Mouse (Mus musculus): ENCODE results near the gene Stip1. TPM values are rescaled to one million over a fixed set of nuclear protein-coding genes. Genes with fewer than 3 reads are reported as not detected.
"Not testable (repeated sequence)": the region's sequence is repeated elsewhere in the genome, so short reads cannot be mapped to it uniquely, and the experiment has no call there.

The Stip1 gene
- total RNA-seq, 1 experiment from 2014 or later: 257 TPM

GRCm38 (mm10) chr19:7066034-7066827 is 26.5 kb upstream of the Stip1 start:
- ATAC-seq (replicated peaks; ENCODE audit: low read depth, poor library complexity, severe bottlenecking): peak; percentile 57

- peak; percentile 79 for ATAC-seq (replicated peaks; ENCODE audit: low read depth, poor library complexity, severe bottlenecking)
Measured at GRCm38 (mm10) chr19:7064571-7064970, 24.8 kb upstream of the Stip1 start.

- ATAC-seq (replicated peaks; ENCODE audit: low read depth, poor library complexity, severe bottlenecking): no peak
Measured at GRCm38 (mm10) chr19:7062916-7063315, 23.1 kb upstream of the Stip1 start.

- no peak for ATAC-seq (replicated peaks; ENCODE audit: low read depth, poor library complexity, severe bottlenecking)
Measured at GRCm38 (mm10) chr19:7062110-7062509, 22.3 kb upstream of the Stip1 start.

DNA sequence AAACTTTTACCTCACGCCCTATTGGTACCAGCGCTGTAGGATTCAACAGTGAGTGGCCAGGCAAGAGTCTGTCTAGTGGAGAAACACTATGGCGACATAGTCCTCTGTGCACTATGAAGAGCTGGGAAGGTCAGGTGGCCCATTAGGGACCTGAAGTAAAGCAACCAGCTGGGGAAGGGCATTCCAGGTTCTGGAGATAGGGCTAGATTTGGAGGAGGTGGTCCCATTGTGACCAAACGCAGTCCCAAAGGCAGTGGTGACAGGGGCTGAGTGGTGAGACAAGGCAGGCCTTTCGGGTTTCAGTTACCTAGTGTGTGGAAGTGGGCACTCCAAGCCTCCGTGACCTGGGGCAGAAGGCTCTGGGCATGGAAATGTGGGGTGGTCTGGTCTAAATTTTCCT is 18.8 kb upstream of the Stip1 start:
- ATAC-seq (replicated peaks; ENCODE audit: low read depth, poor library complexity, severe bottlenecking): no peak

- ATAC-seq (replicated peaks; ENCODE audit: low read depth, poor library complexity, severe bottlenecking): peak; percentile 93
Measured at GRCm38 (mm10) chr19:7057722-7058207, 18.0 kb upstream of the Stip1 start.

DNA sequence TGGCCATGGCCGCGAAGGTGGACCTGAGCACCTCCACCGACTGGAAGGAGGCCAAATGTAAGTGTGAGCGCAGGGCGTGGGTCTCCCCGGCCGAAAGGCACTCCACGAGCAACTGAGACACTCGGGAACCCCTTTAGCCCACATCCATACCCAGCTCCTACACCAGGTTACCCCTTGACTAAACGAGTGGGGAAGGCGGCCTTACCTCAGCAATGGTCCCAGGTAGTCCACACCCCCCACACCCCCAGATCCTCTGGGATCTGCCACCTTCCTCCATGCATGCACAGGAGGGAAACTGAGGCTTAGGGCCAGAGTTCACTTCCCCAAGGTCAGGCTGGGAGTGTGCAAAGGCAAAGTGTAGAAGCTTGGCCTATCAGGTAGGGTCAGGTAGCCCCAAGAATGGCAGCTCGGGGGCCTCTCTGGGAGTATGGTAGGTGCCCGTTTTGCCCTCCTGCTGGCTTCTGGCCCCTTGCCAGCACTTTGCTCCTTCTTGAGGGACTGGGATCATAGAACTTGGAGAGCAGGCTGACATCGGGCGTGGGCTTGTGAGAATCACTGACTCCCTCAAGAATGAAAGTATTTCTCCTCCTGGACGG is 17.5 kb upstream of the Stip1 start:
- ATAC-seq (replicated peaks; ENCODE audit: low read depth, poor library complexity, severe bottlenecking): 0 out of 2 replicates have a peak, but pooled peaks have one; percentile 6

- peak; percentile 74 for ATAC-seq (replicated peaks; ENCODE audit: low read depth, poor library complexity, severe bottlenecking)
Measured at GRCm38 (mm10) chr19:7056248-7057087, 16.7 kb upstream of the Stip1 start, which contains the start of gene Macrod1. Gene Macrod1, plus strand, starts transcription at chr19:7056810.

GRCm38 (mm10) chr19:7055173-7055572 is 15.4 kb upstream of the Stip1 start:
- ATAC-seq (replicated peaks; ENCODE audit: low read depth, poor library complexity, severe bottlenecking): no peak

DNA sequence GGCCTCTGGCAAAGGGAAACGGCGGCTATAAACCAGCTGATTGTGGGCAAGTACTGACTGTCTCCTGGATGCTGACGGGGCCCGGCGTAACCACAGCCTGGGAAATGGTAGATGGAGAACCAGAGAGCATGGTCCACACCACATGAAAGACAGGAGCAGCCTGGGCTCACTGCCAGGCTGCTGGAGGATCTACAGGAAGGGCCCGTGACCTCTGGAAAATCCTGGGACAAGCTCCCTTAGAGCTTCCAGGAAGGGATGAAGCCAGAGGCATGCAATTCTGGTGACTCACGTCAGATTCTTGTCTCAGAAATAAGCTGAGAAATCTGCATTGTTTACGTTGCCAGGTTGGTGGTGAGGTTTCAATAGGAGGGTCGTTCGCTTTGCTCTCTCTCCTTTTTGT is 15.0 kb upstream of the Stip1 start:
- ATAC-seq (replicated peaks; ENCODE audit: low read depth, poor library complexity, severe bottlenecking): no peak

DNA sequence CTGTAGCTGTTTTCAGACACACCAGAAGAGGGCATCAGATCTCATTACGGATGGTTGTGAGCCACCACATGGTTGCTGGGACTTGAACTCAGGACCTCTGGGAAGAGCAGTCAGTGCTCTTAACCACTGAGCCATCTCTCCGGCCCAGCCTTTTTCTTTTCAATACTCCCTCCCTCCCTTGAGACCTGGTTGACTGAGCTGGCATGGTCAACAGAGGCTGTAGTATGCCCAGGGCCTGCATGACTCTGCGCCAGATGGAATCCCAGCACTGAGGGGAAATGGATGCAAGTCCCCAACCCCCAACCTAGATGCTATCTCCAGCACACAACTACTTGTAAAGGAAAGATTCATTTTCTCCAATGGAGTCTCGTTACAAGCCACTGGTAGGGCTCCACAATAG is 13.6 kb upstream of the Stip1 start:
- not testable (repeated sequence) for ATAC-seq (replicated peaks; ENCODE audit: low read depth, poor library complexity, severe bottlenecking)

- no peak for ATAC-seq (replicated peaks; ENCODE audit: low read depth, poor library complexity, severe bottlenecking)
Measured at GRCm38 (mm10) chr19:7044706-7045105, 4.9 kb upstream of the Stip1 start.

DNA sequence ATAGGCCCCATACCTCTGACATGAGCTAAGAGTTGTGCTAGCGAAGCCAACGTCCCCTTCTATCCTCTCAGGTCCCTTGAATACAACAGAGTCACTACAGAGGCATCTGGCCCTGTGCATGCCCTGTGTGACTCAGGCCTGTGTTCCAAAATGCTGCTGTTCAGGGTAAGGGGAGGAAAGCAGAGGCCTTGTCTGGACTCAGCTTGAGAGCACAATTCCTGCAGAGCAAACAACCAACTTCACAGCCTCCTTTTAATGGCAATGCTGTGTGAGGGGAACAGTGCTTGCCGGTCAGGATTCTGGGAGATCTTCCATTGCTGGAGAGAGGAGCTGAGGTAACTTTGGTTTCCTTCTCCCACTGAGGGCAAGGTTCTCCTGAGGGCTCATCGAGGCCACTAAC is 4.5 kb upstream of the Stip1 start:
- no peak for ATAC-seq (replicated peaks; ENCODE audit: low read depth, poor library complexity, severe bottlenecking)

- ATAC-seq (replicated peaks; ENCODE audit: low read depth, poor library complexity, severe bottlenecking): no peak
Measured at GRCm38 (mm10) chr19:7041171-7041570, 1.4 kb upstream of the Stip1 start.

GRCm38 (mm10) chr19:7040637-7041130 is 917 bp upstream of the Stip1 start:
- no peak for ATAC-seq (replicated peaks; ENCODE audit: low read depth, poor library complexity, severe bottlenecking)

- no peak for ATAC-seq (replicated peaks; ENCODE audit: low read depth, poor library complexity, severe bottlenecking)
Measured at GRCm38 (mm10) chr19:7039088-7039720, 563 bp downstream of the Stip1 start.

GRCm38 (mm10) chr19:7034006-7034405 is 5.8 kb downstream of the Stip1 start:
- no peak for ATAC-seq (replicated peaks; ENCODE audit: low read depth, poor library complexity, severe bottlenecking)

- ATAC-seq (replicated peaks; ENCODE audit: low read depth, poor library complexity, severe bottlenecking): no peak
Measured at GRCm38 (mm10) chr19:7029531-7029930, 10.2 kb downstream of the Stip1 start.

DNA sequence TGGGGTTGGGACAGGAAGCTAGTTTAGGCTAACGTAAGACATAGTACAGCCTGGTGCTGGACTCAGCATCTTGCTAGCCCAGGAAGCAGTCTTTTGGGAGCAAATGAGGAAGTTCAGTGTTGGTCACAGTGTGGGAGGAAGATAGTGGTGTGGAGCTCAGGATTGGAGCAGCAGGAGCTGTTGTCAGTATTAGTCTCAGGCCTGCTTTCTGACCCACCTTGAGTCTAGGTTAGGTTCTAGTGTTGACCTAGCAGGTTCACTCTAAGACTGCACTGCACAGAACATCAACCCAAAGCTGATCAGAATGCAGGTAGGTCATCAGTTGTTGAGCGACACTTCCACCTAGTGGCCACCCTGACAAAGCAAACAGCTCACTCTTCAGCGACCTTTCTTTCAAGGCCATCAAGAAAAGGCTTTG is 19.5 kb downstream of the Stip1 start:
- peak; percentile 50 for ATAC-seq (replicated peaks; ENCODE audit: low read depth, poor library complexity, severe bottlenecking)

- peak; percentile 74 for ATAC-seq (replicated peaks; ENCODE audit: low read depth, poor library complexity, severe bottlenecking)
Measured at GRCm38 (mm10) chr19:7019191-7019590, 20.6 kb downstream of the Stip1 start, which contains the start of gene Fermt3. Gene Fermt3, minus strand, starts transcription at chr19:7019469.

Data from common myeloid progenitor, adult 5-6 weeks (primary cell).